In genomic region chr4:13147253-13147652, GRCm38 (mm10) we compare ENCODE assay signal across 24 mouse cellular contexts.
DNase-seq lines count a peak whose midpoint lies in the region; ATAC-seq lines count a peak whose summit lies in the region.
"Had no signal": no experiment of that assay in that cellular context is flagged by ENCODE, and none has a peak within 500 bp of the region (broad histone marks: within the 10 kb centered on the region; RNA-seq: fewer than 3 reads in every experiment).

No protein-coding gene starts in this region.

- DNase-seq in cerebellum, postnatal 10 days = no peak
- no peak for DNase-seq in forebrain, embryonic 11.5 days (ENCODE audit: low spot score)
- peak; percentile 31 for DNase-seq in midbrain, embryonic 11.5 days (ENCODE audit: low spot score, missing footprints)
- DNase-seq in forelimb bud, embryonic 11.5 days (ENCODE audit: low read depth, low spot score) = peak; percentile 5
- no peak for DNase-seq in heart, adult 18-20 months
- DNase-seq: adrenal gland, adult 8-10 months; gastrocnemius, adult 2 months; gastrocnemius, postnatal 14 days; heart, adult 11 months; heart, postnatal 10 days; heart, postnatal 36 days; kidney, adult 18-20 months had no signal

- H3K4me2 ChIP-seq in forebrain, embryonic 15.5 days (replicated peaks) = no peak overlapping the region
- H3K4me2 ChIP-seq in forebrain, embryonic 11.5 days (ENCODE audit: low read depth, low read length, severe bottlenecking) = no peak overlapping the region
- H3K4me2 ChIP-seq in midbrain, embryonic 11.5 days = no peak overlapping the region
- no peak overlapping the region for H3K4me2 ChIP-seq in midbrain, embryonic 13.5 days (replicated peaks)
- H3K4me2 ChIP-seq: embryonic facial prominence, embryonic 12.5 days; embryonic facial prominence, embryonic 15.5 days; heart, embryonic 12.5 days; heart, embryonic 15.5 days; hindbrain, embryonic 14.5 days had no signal

- H3K27me3 ChIP-seq in forebrain, embryonic 15.5 days = no peaks in the 10 kb centered on the region
- H3K27me3 ChIP-seq in forebrain, embryonic 11.5 days (ENCODE audit: control insufficient read depth, insufficient read depth, low read length) = no peaks in the 10 kb centered on the region
- no peaks in the 10 kb centered on the region for H3K27me3 ChIP-seq in midbrain, embryonic 11.5 days (ENCODE audit: control insufficient read depth, insufficient read depth, low read length)
- no peaks in the 10 kb centered on the region for H3K27me3 ChIP-seq in midbrain, embryonic 13.5 days
- H3K27me3 ChIP-seq: embryonic facial prominence, embryonic 12.5 days; embryonic facial prominence, embryonic 15.5 days; heart, embryonic 12.5 days; heart, embryonic 15.5 days had no signal

- H3K36me3 ChIP-seq in forebrain, embryonic 15.5 days = no peaks in the 10 kb centered on the region
- H3K36me3 ChIP-seq in forebrain, embryonic 11.5 days (ENCODE audit: control insufficient read depth, insufficient read depth, low read length) = no peaks in the 10 kb centered on the region
- H3K36me3 ChIP-seq in midbrain, embryonic 11.5 days (ENCODE audit: control insufficient read depth, insufficient read depth, low read length) = no peaks in the 10 kb centered on the region
- no peaks in the 10 kb centered on the region for H3K36me3 ChIP-seq in midbrain, embryonic 13.5 days
- H3K36me3 ChIP-seq: embryonic facial prominence, embryonic 12.5 days; embryonic facial prominence, embryonic 15.5 days; heart, embryonic 12.5 days; heart, embryonic 15.5 days; hindbrain, embryonic 10.5 days had no signal

- ATAC-seq in cerebellum, adult (ENCODE audit: insufficient number of reproducible peaks, low FRiP score, low TSS enrichment) = peak; percentile 2; the same call in 1 of the 2 replicates
- ATAC-seq in forebrain, embryonic 15.5 days (replicated peaks) = peak; percentile 62
- no peak for ATAC-seq in forebrain, embryonic 11.5 days (replicated peaks; ENCODE audit: low FRiP score)
- no peak for ATAC-seq in midbrain, embryonic 11.5 days (ENCODE audit: low FRiP score)
- no peak for ATAC-seq in midbrain, embryonic 13.5 days
- ATAC-seq: activated CD4-positive, CD25-positive, alpha-beta regulatory T cell, adult 4 months; inflammation-experienced regulatory T-cells, adult 6 months; intestine, embryonic 16.5 days had no signal

- H3K9me3 ChIP-seq in forebrain, embryonic 15.5 days = no peaks in the 10 kb centered on the region
- H3K9me3 ChIP-seq in forebrain, embryonic 11.5 days (ENCODE audit: control insufficient read depth, low read length) = no peaks in the 10 kb centered on the region
- no peaks in the 10 kb centered on the region for H3K9me3 ChIP-seq in midbrain, embryonic 11.5 days (ENCODE audit: control insufficient read depth, low read length)
- no peaks in the 10 kb centered on the region for H3K9me3 ChIP-seq in midbrain, embryonic 13.5 days
- H3K9me3 ChIP-seq: embryonic facial prominence, embryonic 12.5 days; embryonic facial prominence, embryonic 15.5 days; heart, embryonic 12.5 days; heart, embryonic 15.5 days; hindbrain, embryonic 10.5 days had no signal

- no peak overlapping the region for H3K4me3 ChIP-seq in forebrain, embryonic 15.5 days
- no peak overlapping the region for H3K4me3 ChIP-seq in forebrain, embryonic 11.5 days (ENCODE audit: low read depth, low read length)
- no peak overlapping the region for H3K4me3 ChIP-seq in midbrain, embryonic 11.5 days (ENCODE audit: low read depth, low read length)
- H3K4me3 ChIP-seq in midbrain, embryonic 13.5 days (replicated peaks) = no peak overlapping the region
- H3K4me3 ChIP-seq: embryonic facial prominence, embryonic 12.5 days; embryonic facial prominence, embryonic 15.5 days; gastrocnemius, adult 2 months; heart, embryonic 12.5 days; heart, embryonic 15.5 days; hindbrain, embryonic 10.5 days had no signal

- peaks cover 26% of the 10 kb centered on the region for H3K4me1 ChIP-seq in forebrain, embryonic 15.5 days
- no peaks in the 10 kb centered on the region for H3K4me1 ChIP-seq in forebrain, embryonic 11.5 days (replicated peaks; ENCODE audit: control insufficient read depth, insufficient read depth, low read length)
- H3K4me1 ChIP-seq in midbrain, embryonic 11.5 days (ENCODE audit: control insufficient read depth, insufficient read depth, low read length) = no peaks in the 10 kb centered on the region
- peaks cover 6% of the 10 kb centered on the region for H3K4me1 ChIP-seq in midbrain, embryonic 13.5 days (replicated peaks)
- H3K4me1 ChIP-seq: embryonic facial prominence, embryonic 12.5 days; embryonic facial prominence, embryonic 15.5 days; heart, embryonic 12.5 days; heart, embryonic 15.5 days; hindbrain, embryonic 10.5 days had no signal

- H3K9ac ChIP-seq in forebrain, embryonic 15.5 days (replicated peaks) = no peak overlapping the region
- no peak overlapping the region for H3K9ac ChIP-seq in forebrain, embryonic 11.5 days (ENCODE audit: low read length)
- H3K9ac ChIP-seq in midbrain, embryonic 11.5 days (ENCODE audit: low read length) = no peak overlapping the region
- H3K9ac ChIP-seq in midbrain, embryonic 13.5 days (replicated peaks) = no peak overlapping the region
- H3K9ac ChIP-seq: embryonic facial prominence, embryonic 12.5 days; embryonic facial prominence, embryonic 15.5 days; heart, embryonic 12.5 days; heart, embryonic 15.5 days; hindbrain, embryonic 14.5 days had no signal

- 27% methylated on average over 5 of the region's 5 CpGs for WGBS in forebrain, embryonic 15.5 days
- WGBS in forebrain, embryonic 11.5 days = 84% methylated on average over 5 of the region's 5 CpGs
- WGBS in midbrain, embryonic 11.5 days = 89% methylated on average over 5 of the region's 5 CpGs
- WGBS in midbrain, embryonic 13.5 days = 71% methylated on average over 5 of the region's 5 CpGs

- H3K27ac ChIP-seq in forebrain, embryonic 15.5 days (replicated peaks) = no peak overlapping the region; the same call in 1 of the 2 replicates
- no peak overlapping the region for H3K27ac ChIP-seq in forebrain, embryonic 11.5 days (ENCODE audit: low read depth, low read length)
- H3K27ac ChIP-seq in midbrain, embryonic 11.5 days (ENCODE audit: low read depth, low read length) = no peak overlapping the region
- no peak overlapping the region for H3K27ac ChIP-seq in midbrain, embryonic 13.5 days
- H3K27ac ChIP-seq: embryonic facial prominence, embryonic 12.5 days; embryonic facial prominence, embryonic 15.5 days; gastrocnemius, adult 2 months; heart, embryonic 15.5 days; hindbrain, embryonic 10.5 days; hindbrain, embryonic 14.5 days had no signal

Comparison
In these comparisons a context has a peak if more than half of its experiments do, and no peak if none do; other contexts are left out.
1. ATAC-seq: peak in cerebellum, adult (single experiment) and forebrain, embryonic 15.5 days (single experiment); none in forebrain, embryonic 11.5 days (single experiment), midbrain, embryonic 11.5 days (single experiment) and midbrain, embryonic 13.5 days (single experiment).
2. DNase-seq: peak in midbrain, embryonic 11.5 days (single experiment) and forelimb bud, embryonic 11.5 days (single experiment); none in cerebellum, postnatal 10 days (0 of 2), forebrain, embryonic 11.5 days (single experiment) and heart, adult 18-20 months (0 of 2).